Mouse (Mus musculus) megakaryocyte, embryonic 14.5 days (primary cell): ENCODE data around the gene Mink1.

Experiments
- FLI1 ChIP-seq: IDR thresholded peaks from 2 replicates; pipeline ENCODE4 v1.6.1; 2012; ENCODE audit warnings: low read length, inconsistent platforms, mixed read lengths
- GATA1 ChIP-seq: IDR thresholded peaks from 3 replicates; pipeline ENCODE4 v1.6.1; 2012; ENCODE audit warnings: mixed read lengths, low read length, inconsistent platforms, borderline replicate concordance

DNA sequence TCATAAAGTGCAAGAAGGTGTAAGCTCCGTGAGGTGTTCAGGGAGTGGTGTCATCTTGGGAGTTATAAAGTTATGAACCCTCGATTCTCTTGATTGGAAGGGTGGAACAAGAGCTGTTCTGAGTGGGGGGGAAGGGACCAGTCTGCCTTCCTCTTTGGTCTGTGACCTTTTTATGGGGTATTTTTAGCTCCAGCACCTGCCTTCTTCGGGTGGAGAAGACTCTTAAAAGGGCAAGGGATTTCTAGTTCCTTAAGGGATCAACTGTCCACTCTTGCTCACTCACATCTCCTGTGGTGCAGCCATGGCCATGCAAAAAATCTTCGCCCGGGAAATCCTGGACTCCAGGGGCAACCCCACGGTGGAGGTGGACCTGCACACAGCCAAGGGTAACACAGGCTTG, 94.9 kb downstream of the Mink1 start:
- no peak for TF ChIP-seq GATA1
- TF ChIP-seq FLI1 = no peak
